Mouse (Mus musculus) stomach, postnatal 0 days (tissue): ENCODE measurements around the gene Abl1. TPM values are rescaled to one million over a fixed set of nuclear protein-coding genes. Genes with fewer than 3 reads are reported as not detected.

ENCODE experiments used
- ATAC-seq: fragments of 200-750 bp; cut with Nextera tagmentation; 2 replicates; pipeline ENCODE4 v1.8.0; 2017; ENCODE audit not compliant: low FRiP score, low TSS enrichment
- DNase-seq: peaks from one replicate; pipeline ENCODE4 v3.0.0-alpha.2; 2016; ENCODE audit warnings: low spot score
- H3K27ac ChIP-seq: fragments of 300-500 bp; sonication (generic); replicated peaks from 2 replicates; pipeline ENCODE4 v1.5.1; 2014; ENCODE audit warnings: mild to moderate bottlenecking, control low read depth
- H3K27me3 ChIP-seq: fragments of 300-500 bp; sonication (generic); 2 replicates; pipeline ENCODE4 v1.6.1; 2014; ENCODE audit warnings: low read length; ENCODE audit not compliant: control insufficient read depth, insufficient read depth
- H3K36me3 ChIP-seq: fragments of 300-500 bp; sonication (generic); 2 replicates; pipeline ENCODE4 v1.6.1; 2014; ENCODE audit warnings: low read length, mixed read lengths; ENCODE audit not compliant: control insufficient read depth, insufficient read depth
- H3K4me1 ChIP-seq: fragments of 300-500 bp; sonication (generic); replicated peaks from 2 replicates; pipeline ENCODE4 v1.6.1; 2014; ENCODE audit warnings: antibody characterized with exemption; ENCODE audit not compliant: control insufficient read depth, insufficient read depth
- H3K4me2 ChIP-seq: fragments of 300-500 bp; sonication (generic); replicated peaks from 2 replicates; pipeline ENCODE4 v1.6.1; 2014; ENCODE audit warnings: low read depth, mild to moderate bottlenecking, control low read depth, moderate library complexity
- H3K4me3 ChIP-seq: fragments of 300-500 bp; sonication (generic); 2 replicates; pipeline ENCODE4 v1.5.1; 2014; ENCODE audit warnings: low read depth, low read length, control low read depth
- H3K9ac ChIP-seq: fragments of 300-500 bp; sonication (generic); 2 replicates; pipeline ENCODE4 v1.6.1; 2014; ENCODE audit warnings: mild to moderate bottlenecking, low read length, control low read depth, mixed read lengths
- H3K9me3 ChIP-seq: fragments of 300-500 bp; sonication (generic); 2 replicates; pipeline ENCODE4 v1.6.1; 2016; ENCODE audit warnings: low read length; ENCODE audit not compliant: control insufficient read depth
- CTCF ChIP-seq: IDR thresholded peaks from 2 replicates; pipeline ENCODE4 v1.5.1; 2016; ENCODE audit warnings: antibody characterized with exemption, low read depth, mild to moderate bottlenecking, moderate library complexity
- EP300 ChIP-seq: optimal IDR thresholded peaks from 2 replicates; pipeline ENCODE3; 2016; ENCODE audit warnings: antibody characterized with exemption
- WGBS: fragments of 180-500 bp; shearing (Covaris S2); extraction: QIAGEN DNeasy Blood & Tissue Kit; methylation state at CpG from one replicate; pipeline ENCODE4 v1.1.7; 2014; 5-methylcytosine and 5-hydroxymethylcytosine counted together
- polyA plus RNA-seq: library from polyadenylated mRNA; unstranded; fragments of >200 nt; fragmentation: Nextera tagmentation; extraction: Ambion mirVana; gene quantifications from 2 replicates; pipeline ENCODE4 v1.2.1, GENCODE M21; 2015

Gene Abl1
- polyA plus RNA-seq, 1 experiment from 2014 or later: 11.5 TPM

DNA sequence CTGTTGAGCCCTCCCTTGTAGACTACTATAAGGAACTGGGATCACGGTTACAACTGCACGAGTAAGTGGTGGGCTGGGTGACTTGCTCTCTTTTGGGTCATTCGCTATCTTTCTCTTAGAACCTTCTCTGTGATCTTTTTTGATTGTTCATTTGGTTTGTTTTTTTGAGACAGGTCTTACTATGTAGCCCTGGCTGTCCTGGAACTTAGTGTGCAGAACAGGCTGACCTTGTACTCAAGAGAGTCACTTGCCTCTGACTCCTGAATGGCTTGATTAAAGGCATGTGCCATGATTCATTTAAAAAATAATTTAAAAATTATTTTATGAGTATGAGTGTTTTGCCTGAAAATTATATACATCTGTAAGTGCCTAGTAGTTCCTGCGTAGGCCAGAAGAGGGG, 26.6 kb downstream of the Abl1 start:
- H3K27ac ChIP-seq: no peak overlapping the region
- WGBS: 98% methylated on average over 4 of the region's 4 CpGs
- DNase-seq (no peak), ATAC-seq (no peak)
- H3K4me1 ChIP-seq: no peaks in the 10 kb centered on the region
- H3K9me3 ChIP-seq: no peaks in the 10 kb centered on the region
- H3K4me2 ChIP-seq: no peak overlapping the region
- no peak overlapping the region for H3K4me3 ChIP-seq
- H3K9ac ChIP-seq: no peak overlapping the region
- H3K36me3 ChIP-seq: no peaks in the 10 kb centered on the region
- H3K27me3 ChIP-seq: no peaks in the 10 kb centered on the region
- TF ChIP-seq CTCF (peak; percentile 18), EP300 (no peak)

DNA sequence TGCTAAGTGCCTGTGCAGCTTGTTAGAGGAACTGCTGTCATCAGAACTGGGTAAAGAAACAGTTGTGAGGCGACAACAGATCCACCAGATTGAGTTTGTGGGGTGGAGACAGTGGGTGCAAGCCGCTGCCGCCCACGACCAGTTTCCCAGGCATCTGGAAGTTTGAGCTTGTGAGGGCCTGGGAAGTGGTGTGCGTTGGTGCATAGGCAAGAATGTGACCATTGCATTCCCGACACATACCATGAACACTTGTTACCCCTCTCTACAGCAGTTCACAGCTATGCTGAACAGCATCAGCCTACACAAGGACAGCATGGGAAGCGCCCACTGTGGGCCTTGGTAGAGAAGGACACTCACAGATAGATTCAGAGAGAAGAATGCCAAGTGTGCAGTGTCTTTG, 27.8 kb downstream of the Abl1 start:
- TF ChIP-seq EP300 (no peak), CTCF (no peak)
- H3K27ac ChIP-seq: no peak overlapping the region
- H3K4me1 ChIP-seq: no peaks in the 10 kb centered on the region
- no peak for DNase-seq
- 81% methylated on average over 7 of the region's 7 CpGs for WGBS
- ATAC-seq: no peak
- H3K9me3 ChIP-seq: no peaks in the 10 kb centered on the region
- H3K4me2 ChIP-seq: no peak overlapping the region
- no peak overlapping the region for H3K9ac ChIP-seq
- no peaks in the 10 kb centered on the region for H3K36me3 ChIP-seq
- H3K4me3 ChIP-seq: no peak overlapping the region
- H3K27me3 ChIP-seq: no peaks in the 10 kb centered on the region

DNA sequence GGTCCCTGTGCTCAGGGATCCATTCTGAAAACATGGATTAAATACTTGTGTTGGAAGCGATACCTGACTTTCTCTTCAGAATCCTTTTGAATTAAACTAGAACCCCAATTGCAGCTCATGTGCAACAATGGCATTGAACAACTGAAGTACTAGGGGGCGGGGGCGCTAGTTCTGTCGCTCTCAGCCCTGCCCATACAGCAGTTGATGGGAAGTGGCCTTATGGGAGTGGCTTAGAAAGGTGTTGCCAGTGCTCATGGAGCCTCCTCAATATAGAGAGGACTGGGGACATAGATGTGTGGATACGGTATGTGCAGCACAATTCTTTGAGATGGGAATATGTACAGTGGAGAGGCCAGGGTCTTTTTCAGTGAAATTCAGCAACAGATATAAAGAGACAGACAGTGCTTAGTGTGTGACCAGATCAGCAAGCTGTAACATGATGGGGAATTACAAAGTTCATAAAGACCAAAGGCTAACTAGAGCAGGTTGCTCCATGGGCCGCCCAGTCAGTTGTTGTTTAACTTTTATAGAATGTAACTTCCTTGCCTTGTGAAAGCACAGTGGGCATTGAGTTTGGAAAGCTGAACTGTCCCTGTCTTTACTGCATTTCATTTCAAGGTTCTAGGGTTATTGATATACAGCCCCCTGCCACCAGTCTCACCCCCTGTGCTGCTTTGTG, 31.2 kb downstream of the Abl1 start:
- TF ChIP-seq EP300 (no peak), CTCF (no peak)
- no peaks in the 10 kb centered on the region for H3K27me3 ChIP-seq
- H3K4me1 ChIP-seq: no peaks in the 10 kb centered on the region
- no peak overlapping the region for H3K9ac ChIP-seq
- H3K27ac ChIP-seq: no peak overlapping the region
- no peak overlapping the region for H3K4me2 ChIP-seq
- 79% methylated on average over 6 of the region's 6 CpGs for WGBS
- no peaks in the 10 kb centered on the region for H3K9me3 ChIP-seq
- ATAC-seq (no peak), DNase-seq (no peak)
- H3K36me3 ChIP-seq: no peaks in the 10 kb centered on the region
- no peak overlapping the region for H3K4me3 ChIP-seq

DNA sequence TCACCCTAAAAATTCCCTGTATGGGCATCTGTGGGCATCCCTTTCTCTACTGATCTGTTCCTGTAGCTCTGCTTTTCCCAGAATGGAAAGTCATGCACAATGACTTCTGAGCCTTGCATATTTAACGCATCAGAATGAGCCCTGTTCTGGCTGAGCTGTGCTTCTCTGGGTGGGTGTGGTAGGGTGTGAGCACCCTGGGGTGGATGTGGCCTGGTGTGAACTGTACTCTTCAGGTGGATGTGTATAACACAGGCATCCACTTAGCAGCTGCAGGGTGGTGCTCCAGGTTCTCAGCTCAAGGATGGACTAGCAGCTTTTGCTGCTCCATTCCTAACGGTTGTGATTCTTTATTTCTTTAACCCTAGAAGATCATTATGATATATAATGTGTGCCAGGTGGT, 31.8 kb downstream of the Abl1 start:
- H3K4me2 ChIP-seq: no peak overlapping the region
- no peak for TF ChIP-seq EP300
- TF ChIP-seq CTCF: no peak
- ATAC-seq: no peak
- H3K4me3 ChIP-seq: no peak overlapping the region
- DNase-seq: no peak
- no peak overlapping the region for H3K27ac ChIP-seq
- H3K9ac ChIP-seq: no peak overlapping the region
- no peaks in the 10 kb centered on the region for H3K27me3 ChIP-seq
- H3K4me1 ChIP-seq: no peaks in the 10 kb centered on the region
- no peaks in the 10 kb centered on the region for H3K9me3 ChIP-seq
- 53% methylated on average over 2 of the region's 2 CpGs for WGBS
- no peaks in the 10 kb centered on the region for H3K36me3 ChIP-seq

DNA sequence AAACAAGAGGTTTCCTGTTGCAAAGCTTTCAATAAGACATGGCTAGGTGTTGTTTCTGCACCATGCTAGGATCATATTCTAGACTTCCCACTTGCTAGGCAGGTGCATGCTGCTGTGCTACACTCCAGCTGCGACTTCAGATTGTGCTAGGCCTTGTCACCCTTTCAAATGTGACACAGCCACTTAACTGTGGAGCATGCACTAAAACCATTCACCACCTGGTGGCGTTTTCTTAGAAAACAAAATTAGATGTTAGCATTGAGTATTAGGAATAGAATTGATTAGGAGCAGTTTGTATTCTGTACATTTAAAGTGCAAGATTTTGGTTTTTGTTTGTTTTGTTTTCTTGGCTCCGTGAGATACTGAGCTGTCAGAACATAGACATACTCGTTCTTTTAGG, 32.6 kb downstream of the Abl1 start:
- no peaks in the 10 kb centered on the region for H3K36me3 ChIP-seq
- H3K27ac ChIP-seq: no peak overlapping the region
- no peak overlapping the region for H3K9ac ChIP-seq
- H3K4me3 ChIP-seq: no peak overlapping the region
- DNase-seq (no peak), ATAC-seq (no peak)
- H3K4me2 ChIP-seq: no peak overlapping the region
- 64% methylated on average over 4 of the region's 4 CpGs for WGBS
- H3K27me3 ChIP-seq: no peaks in the 10 kb centered on the region
- H3K4me1 ChIP-seq: no peaks in the 10 kb centered on the region
- TF ChIP-seq EP300 (no peak), CTCF (peak; percentile 68)
- H3K9me3 ChIP-seq: no peaks in the 10 kb centered on the region

DNA sequence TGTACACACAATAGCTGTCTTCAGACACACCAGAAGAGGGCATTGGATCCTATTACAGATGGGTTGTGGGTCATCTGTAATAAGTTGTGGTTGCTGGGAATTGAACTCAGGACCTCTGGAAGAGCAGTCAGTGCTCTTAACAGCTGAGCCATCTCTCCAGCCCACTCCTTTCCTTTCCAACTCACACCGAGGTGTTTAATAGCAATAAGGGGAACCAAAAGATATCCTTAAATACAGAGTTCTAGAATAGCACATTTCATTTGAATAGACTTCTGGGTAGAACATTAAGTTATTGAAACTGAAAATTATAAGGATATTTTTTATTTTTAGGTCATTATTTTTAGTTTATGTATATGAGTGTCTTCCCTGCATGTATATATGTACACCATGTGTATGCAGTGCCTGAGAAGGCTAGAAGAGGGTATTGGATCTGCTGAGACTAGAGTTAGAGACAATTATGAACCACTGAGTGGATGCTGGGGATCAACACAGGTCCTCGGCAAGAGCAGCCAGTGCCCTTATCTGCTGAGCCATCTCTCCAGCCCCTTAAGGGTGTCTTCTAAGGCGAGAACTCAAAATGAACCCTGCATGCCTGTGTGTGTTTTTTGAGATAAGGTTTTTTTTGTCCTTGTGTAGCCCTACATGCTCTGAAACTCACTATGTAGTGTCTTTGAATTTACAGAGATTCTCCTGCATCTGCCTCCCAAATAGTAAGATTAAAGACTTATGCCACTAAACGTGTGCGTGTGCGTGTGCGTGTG, 36.7 kb downstream of the Abl1 start:
- no peaks in the 10 kb centered on the region for H3K36me3 ChIP-seq
- H3K9ac ChIP-seq: no peak overlapping the region
- no peaks in the 10 kb centered on the region for H3K9me3 ChIP-seq
- H3K4me1 ChIP-seq: 0 out of 2 replicates have a peak, but pooled peaks cover 2% of the 10 kb centered on the region
- no peak overlapping the region for H3K4me3 ChIP-seq
- TF ChIP-seq EP300 (no peak), CTCF (no peak)
- H3K27me3 ChIP-seq: no peaks in the 10 kb centered on the region
- no peak overlapping the region for H3K27ac ChIP-seq
- DNase-seq (no peak), ATAC-seq (no peak)
- H3K4me2 ChIP-seq: no peak overlapping the region
- 91% methylated on average over 7 of the region's 7 CpGs for WGBS
